Mouse (Mus musculus) neutrophil, adult 83 days (primary cell): ENCODE data around the gene Lipo3. TPM values are rescaled to one million over a fixed set of nuclear protein-coding genes. Genes with fewer than 3 reads are reported as not detected.

Source experiments
- total RNA-seq, 2 experiments: library from RNA; stranded (reverse); gene quantifications; one replicate each; pipeline ENCODE4 v1.2.4; 2023

Lipo3 gene
- total RNA-seq: 1 to 10 TPM; 2.4 to 2.8 TPM

DNA sequence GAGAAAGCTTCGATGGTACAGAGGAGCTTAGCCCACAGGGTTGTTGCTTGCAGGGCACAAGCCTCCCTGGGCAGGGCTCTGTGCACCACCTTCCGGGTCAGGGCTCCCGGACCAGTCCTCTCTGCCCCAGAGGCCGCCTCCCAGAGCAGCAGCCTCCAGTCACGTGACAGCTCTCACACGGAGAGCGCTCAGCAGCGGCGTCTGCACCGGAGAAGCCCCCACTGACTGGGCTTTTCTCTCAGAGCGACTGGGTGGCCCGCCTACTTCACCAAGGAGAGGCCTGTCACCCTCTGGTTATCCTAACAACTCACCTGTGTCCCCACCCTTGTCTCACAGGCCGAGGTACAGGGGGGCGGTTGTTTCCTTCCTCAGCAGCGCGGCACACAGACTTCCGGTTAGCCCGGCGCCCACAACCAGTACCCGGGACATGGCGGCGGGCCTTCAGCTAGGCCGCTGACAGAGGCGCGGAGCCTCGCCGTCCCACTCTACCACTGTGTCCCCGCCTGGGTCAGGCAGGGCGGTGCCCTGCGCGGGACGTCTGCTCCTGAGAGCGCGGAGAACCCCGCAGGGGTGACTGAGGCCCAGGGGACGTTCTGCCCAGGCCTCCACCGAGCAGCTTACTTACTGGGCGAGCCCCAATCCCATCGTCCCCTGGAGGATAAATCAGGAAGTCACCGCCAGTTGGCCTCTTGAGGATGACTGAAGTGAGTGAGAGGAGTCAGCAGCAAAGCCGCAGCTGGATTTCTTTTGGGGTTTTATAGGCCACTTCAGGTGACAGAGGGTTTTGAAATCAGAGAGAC is at the start of gene Lipo3:
Gene Lipo3, minus strand, starts transcription at position 665 of the 800 bp plus-strand sequence.

DNA sequence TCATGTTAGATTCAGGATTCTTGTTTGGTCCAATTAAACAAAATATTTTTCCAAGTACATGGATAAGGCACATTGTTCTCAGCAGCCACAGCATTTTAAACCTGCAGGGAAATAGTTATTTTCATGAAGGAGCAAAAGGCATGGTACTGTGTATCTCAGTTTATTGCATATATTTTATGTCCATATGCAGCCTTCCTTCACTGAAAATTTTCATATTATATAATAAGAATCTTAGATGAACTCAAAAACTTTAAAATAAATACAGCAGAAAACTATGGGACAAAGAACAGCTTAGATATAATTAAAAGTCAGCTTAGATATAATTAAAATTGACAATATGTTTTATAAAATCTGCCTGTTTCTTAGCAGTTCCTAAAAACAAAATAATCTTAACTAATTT is 25.6 kb upstream of the Lipo3 start, which contains the start of gene Lipo1:
Gene Lipo1, minus strand, starts transcription at position 101 of the 400 bp plus-strand sequence.

DNA sequence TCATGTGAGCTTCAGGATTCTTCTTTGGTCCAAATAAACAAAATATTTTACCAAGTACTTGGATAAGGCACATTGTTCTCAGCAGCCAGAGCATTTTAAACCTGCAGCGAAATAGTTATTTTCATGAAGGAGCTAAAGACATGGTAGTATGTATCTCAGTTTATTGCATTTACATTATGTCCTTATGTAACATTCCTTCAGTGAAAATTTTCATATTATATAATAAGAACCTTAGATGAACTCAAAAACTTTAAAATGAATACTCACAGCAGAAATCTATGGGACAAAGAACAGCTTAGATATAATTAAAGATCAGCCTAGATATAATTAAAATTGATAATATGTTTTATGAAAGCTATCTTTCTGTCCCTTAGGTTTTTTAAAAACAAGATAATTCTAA is 10.5 kb downstream of the Lipo3 start, which contains the start of gene Lipo2:
Gene Lipo2, minus strand, starts transcription at position 101 of the 400 bp plus-strand sequence.

DNA sequence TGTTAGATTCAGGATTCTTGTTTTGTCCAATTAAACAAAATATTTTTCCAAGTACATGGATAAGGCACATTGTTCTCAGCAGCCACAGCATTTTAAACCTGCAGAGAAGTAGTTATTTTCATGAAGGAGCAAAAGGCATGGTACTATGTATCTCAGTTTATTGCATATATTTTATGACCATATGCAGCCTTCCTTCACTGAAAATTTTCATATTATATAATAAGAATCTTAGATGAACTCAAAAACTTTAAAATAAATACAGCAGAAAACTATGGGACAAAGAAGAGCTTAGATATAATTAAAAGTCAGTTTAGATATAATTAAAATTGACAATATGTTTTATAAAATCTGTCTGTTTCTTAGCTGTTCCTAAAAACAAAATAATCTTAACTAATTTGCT is 136.6 kb downstream of the Lipo3 start, which contains the start of gene Gm8978:
Gene Gm8978, minus strand, starts transcription at position 101 of the 400 bp plus-strand sequence.

DNA sequence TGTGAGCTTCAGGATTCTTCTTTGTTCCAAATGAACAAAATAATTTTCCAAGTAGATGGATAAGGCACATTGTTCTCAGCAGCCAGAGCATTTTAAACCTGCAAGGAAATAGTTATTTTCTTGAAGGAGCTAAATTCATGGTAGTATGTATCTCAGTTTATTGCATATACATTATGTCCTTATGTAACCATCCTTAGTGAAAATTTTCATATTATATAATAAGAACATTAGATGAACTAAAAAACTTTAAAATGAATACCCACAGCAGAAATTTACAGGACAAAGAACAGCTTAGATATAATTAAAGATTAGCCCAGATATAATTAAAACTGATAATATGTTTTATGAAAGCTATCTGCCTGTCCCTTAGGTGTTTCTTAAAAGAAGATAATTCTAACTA is 244.1 kb downstream of the Lipo3 start, which contains the start of gene Lipo4:
Gene Lipo4, minus strand, starts transcription at position 101 of the 400 bp plus-strand sequence.

Other genes starting within 250 kb of the Lipo3 start
- not detected for gene Lipo4, start 244.2 kb downstream of the Lipo3 start, total RNA-seq
- gene Gm8978, start 136.7 kb downstream of the Lipo3 start, total RNA-seq: not detected
- not detected for gene Lipo2, start 10.6 kb downstream of the Lipo3 start, total RNA-seq
- gene Lipo1, start 25.5 kb upstream of the Lipo3 start, total RNA-seq: not detected
- gene Lipf, start 199.2 kb upstream of the Lipo3 start, total RNA-seq: not detected
- not detected for gene Lipk, start 246.3 kb upstream of the Lipo3 start, total RNA-seq